Mouse (Mus musculus) liver, embryonic 11.5 days (tissue): Measurements from ENCODE around the gene Mki67. TPM values are rescaled to one million over a fixed set of nuclear protein-coding genes. Genes with fewer than 3 reads are reported as not detected.

ENCODE experiments used
- ATAC-seq: fragments of 200-750 bp; cut with Nextera tagmentation; replicated peaks from 2 replicates; pipeline ENCODE4 v1.8.0; 2017; ENCODE audit warnings: moderate number of reproducible peaks, mild to moderate bottlenecking, moderate TSS enrichment, moderate library complexity; ENCODE audit not compliant: low FRiP score
- DNase-seq: peaks from one replicate; pipeline ENCODE4 v3.0.0-alpha.2; 2017; ENCODE audit warnings: low spot score
- H3K27ac ChIP-seq: fragments of 300-500 bp; sonication (generic); 2 replicates; pipeline ENCODE4 v1.5.1; 2014; ENCODE audit warnings: mild to moderate bottlenecking, low read depth, low read length, control low read depth
- H3K27me3 ChIP-seq: fragments of 300-500 bp; sonication (generic); replicated peaks from 2 replicates; pipeline ENCODE4 v1.6.1; 2014; ENCODE audit warnings: low read length, mixed read lengths; ENCODE audit not compliant: control insufficient read depth, insufficient read depth
- H3K36me3 ChIP-seq: fragments of 300-500 bp; sonication (generic); 2 replicates; pipeline ENCODE4 v1.6.1; 2014; ENCODE audit warnings: mild to moderate bottlenecking, low read length, moderate library complexity, mixed read lengths; ENCODE audit not compliant: control insufficient read depth, insufficient read depth
- H3K4me1 ChIP-seq: fragments of 300-500 bp; sonication (generic); replicated peaks from 2 replicates; pipeline ENCODE4 v1.6.1; 2014; ENCODE audit warnings: low read length, mixed read lengths; ENCODE audit not compliant: control insufficient read depth, insufficient read depth
- H3K4me2 ChIP-seq: fragments of 300-500 bp; sonication (generic); 2 replicates; pipeline ENCODE4 v1.6.1; 2014; ENCODE audit warnings: mild to moderate bottlenecking, control low read depth, moderate library complexity
- H3K4me3 ChIP-seq: fragments of 300-500 bp; sonication (generic); 2 replicates; pipeline ENCODE4 v1.5.1; 2014; ENCODE audit warnings: low read depth, low read length, control low read depth
- H3K9ac ChIP-seq: fragments of 300-500 bp; sonication (generic); 2 replicates; pipeline ENCODE4 v1.6.1; 2014; ENCODE audit warnings: low read depth, low read length, control low read depth
- H3K9me3 ChIP-seq: fragments of 300-500 bp; sonication (generic); 2 replicates; pipeline ENCODE4 v1.6.1; 2016; ENCODE audit warnings: low read length, inconsistent platforms, mixed read lengths; ENCODE audit not compliant: control insufficient read depth
- WGBS: fragments of 180-500 bp; shearing (Covaris S2); extraction: QIAGEN DNeasy Blood & Tissue Kit; methylation state at CpG from one replicate; pipeline ENCODE4 v1.1.7; 2014; 5-methylcytosine and 5-hydroxymethylcytosine counted together
- polyA plus RNA-seq: library from polyadenylated mRNA; unstranded; fragments of >200 nt; fragmentation: Nextera tagmentation; extraction: Ambion mirVana; gene quantifications from 2 replicates; pipeline ENCODE4 v1.2.1, GENCODE M21; 2014

Gene Mki67
- polyA plus RNA-seq, 1 experiment from 2014 or later = 79.3 TPM

DNA sequence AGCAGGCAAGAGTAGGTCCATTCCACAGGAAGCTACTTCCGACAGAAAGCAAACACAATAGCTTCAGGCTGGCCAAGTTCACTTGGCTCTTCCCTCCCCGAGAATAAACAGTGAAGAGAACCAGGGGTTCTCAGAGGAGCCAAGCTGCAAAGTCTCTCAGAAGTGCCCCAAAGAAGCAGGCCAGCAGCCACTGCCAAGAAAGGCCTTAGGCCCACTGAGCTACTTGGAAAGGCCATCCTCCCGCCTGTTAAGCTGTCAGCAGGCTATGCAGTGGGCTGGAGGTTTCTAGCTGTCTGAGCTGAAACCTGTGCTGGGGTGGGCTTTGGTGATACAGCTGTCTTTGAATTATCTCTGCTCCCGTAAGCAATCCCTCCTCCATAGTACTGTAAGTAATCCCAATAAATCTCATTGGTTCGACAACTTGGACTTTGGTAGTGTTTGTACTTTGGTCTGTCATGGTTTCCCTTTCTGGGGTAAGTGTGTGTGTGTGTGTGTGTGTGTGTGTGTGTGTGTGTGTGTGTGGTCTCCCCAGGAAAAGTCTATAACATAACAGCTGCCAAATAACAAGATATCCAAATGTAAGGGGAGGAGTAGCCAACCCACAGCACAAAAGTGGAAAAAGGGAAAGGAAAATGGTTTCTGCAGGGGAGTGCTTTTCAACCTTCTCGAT lies 7.6 kb upstream of the Mki67 start:
- H3K9ac ChIP-seq = peak overlapping the region; percentile 23; the same call in 1 of the 2 replicates
- H3K4me1 ChIP-seq = peaks cover 14% of the 10 kb centered on the region
- DNase-seq = no peak
- ATAC-seq = no peak
- H3K27ac ChIP-seq = no peak overlapping the region
- H3K27me3 ChIP-seq = no peaks in the 10 kb centered on the region; the same call in 1 of the 2 replicates
- H3K4me3 ChIP-seq = no peak overlapping the region
- no peaks in the 10 kb centered on the region for H3K36me3 ChIP-seq
- H3K9me3 ChIP-seq = no peaks in the 10 kb centered on the region
- WGBS = 70% methylated on average over 6 of the region's 6 CpGs
- peak overlapping the region; percentile 3; the same call in 1 of the 2 replicates for H3K4me2 ChIP-seq

- ATAC-seq = peak; percentile 46
- peak overlapping the region; percentile 54 for H3K4me2 ChIP-seq
- H3K27ac ChIP-seq = peak overlapping the region; percentile 98
- WGBS = 61% methylated on average over 6 of the region's 6 CpGs
- H3K36me3 ChIP-seq = no peaks in the 10 kb centered on the region
- no peak for DNase-seq
- no peaks in the 10 kb centered on the region for H3K9me3 ChIP-seq
- H3K27me3 ChIP-seq = no peaks in the 10 kb centered on the region; the same call in 1 of the 2 replicates
- peak overlapping the region; percentile 59 for H3K9ac ChIP-seq
- peak overlapping the region; percentile 22 for H3K4me3 ChIP-seq
- H3K4me1 ChIP-seq = peaks cover 14% of the 10 kb centered on the region
Observed at GRCm38 (mm10) chr7:135722011-135722838, 6.1 kb upstream of the Mki67 start.

GRCm38 (mm10) chr7:135721436-135721992 lies 5.4 kb upstream of the Mki67 start:
- Histone ChIP-seq H3K4me1 (peaks cover 18% of the 10 kb centered on the region), H3K9ac (peak overlapping the region; percentile 69), H3K27ac (peak overlapping the region; percentile 98), H3K9me3 (no peaks in the 10 kb centered on the region), H3K4me2 (peak overlapping the region; percentile 54), H3K4me3 (peak overlapping the region; percentile 22), H3K27me3 (no peaks in the 10 kb centered on the region; the same call in 1 of the 2 replicates), H3K36me3 (no peaks in the 10 kb centered on the region)
- ATAC-seq = peak; percentile 96
- peak; percentile 69 for DNase-seq
- WGBS = 24% methylated on average over 7 of the region's 7 CpGs

DNA sequence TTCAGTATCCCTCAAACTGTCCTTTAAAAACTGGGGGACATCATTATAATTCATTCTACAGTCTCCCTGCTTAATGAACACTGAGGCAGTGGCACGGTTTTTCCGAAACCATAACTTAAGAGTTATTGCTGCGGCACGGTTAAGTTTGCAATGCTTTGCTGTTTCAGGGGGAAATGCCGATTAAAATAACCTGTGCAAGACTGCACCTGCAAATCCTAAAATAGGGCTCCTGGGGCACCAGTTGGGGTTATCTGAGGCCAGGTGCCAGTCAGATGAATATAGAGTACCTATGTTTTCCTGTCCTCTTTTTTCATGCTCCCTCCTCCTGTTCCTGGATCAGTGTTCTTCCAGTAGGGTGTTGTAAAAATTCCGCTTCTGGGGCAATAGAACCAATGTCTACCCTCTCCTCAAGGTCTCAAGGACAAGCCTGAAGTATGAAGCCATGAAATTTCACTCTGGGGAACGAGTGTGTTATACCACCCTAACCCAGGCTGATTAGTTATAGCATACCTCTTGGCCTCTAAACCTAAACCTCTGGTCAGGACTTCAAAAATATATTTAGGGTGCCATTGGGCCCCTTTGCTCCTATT lies 902 bp upstream of the Mki67 start:
- DNase-seq (no peak), ATAC-seq (no peak)
- peak overlapping the region; percentile 59 for H3K9ac ChIP-seq
- no peaks in the 10 kb centered on the region for H3K27me3 ChIP-seq
- 67% methylated on average over 7 of the region's 7 CpGs for WGBS
- peak overlapping the region; percentile 98 for H3K4me3 ChIP-seq
- peaks cover 8% of the 10 kb centered on the region; the same call in 1 of the 2 replicates for H3K36me3 ChIP-seq
- no peaks in the 10 kb centered on the region for H3K9me3 ChIP-seq
- peak overlapping the region; percentile 59 for H3K27ac ChIP-seq
- H3K4me2 ChIP-seq = peak overlapping the region; percentile 71
- H3K4me1 ChIP-seq = peaks cover 26% of the 10 kb centered on the region

GRCm38 (mm10) chr7:135716445-135716877 lies 300 bp upstream of the Mki67 start:
- Histone ChIP-seq H3K4me2 (peak overlapping the region; percentile 71), H3K27ac (peak overlapping the region; percentile 95; the same call in 1 of the 2 replicates), H3K4me3 (peak overlapping the region; percentile 98), H3K9me3 (no peaks in the 10 kb centered on the region), H3K36me3 (peaks cover 8% of the 10 kb centered on the region; the same call in 1 of the 2 replicates), H3K9ac (peak overlapping the region; percentile 99), H3K4me1 (peaks cover 21% of the 10 kb centered on the region), H3K27me3 (no peaks in the 10 kb centered on the region)
- DNase-seq (peak; percentile 95), ATAC-seq (peak; percentile 97)
- WGBS = 2% methylated on average over 25 of the region's 28 CpGs

DNA sequence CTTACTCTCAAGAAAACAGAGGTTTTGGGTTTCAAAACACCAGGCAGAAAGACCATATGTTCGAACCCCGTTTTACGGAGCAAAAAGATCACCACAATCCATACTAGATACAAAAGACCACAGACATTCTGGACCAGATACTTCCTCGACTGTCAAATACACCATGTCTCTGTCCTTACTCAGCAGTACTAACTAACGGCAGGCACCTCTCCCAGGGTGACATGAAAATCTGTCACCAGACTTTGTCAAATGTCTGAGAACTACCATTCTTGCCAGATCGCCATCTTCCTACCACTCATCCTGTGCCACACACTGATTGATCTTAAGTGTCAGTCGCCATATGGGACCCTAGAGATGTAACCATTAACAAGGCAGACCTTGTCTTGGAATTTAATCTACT lies 995 bp downstream of the Mki67 start:
- no peaks in the 10 kb centered on the region for H3K9me3 ChIP-seq
- H3K27me3 ChIP-seq = no peaks in the 10 kb centered on the region
- H3K4me2 ChIP-seq = peak overlapping the region; percentile 89
- H3K4me1 ChIP-seq = peaks cover 21% of the 10 kb centered on the region
- ATAC-seq (no peak), DNase-seq (no peak)
- H3K36me3 ChIP-seq = peaks cover 13% of the 10 kb centered on the region
- peak overlapping the region; percentile 95 for H3K27ac ChIP-seq
- H3K9ac ChIP-seq = peak overlapping the region; percentile 99
- peak overlapping the region; percentile 98 for H3K4me3 ChIP-seq
- WGBS = 3% methylated on average over 7 of the region's 7 CpGs

GRCm38 (mm10) chr7:135713326-135713725 lies 2.8 kb downstream of the Mki67 start:
- no peak for ATAC-seq
- peak overlapping the region; percentile 55 for H3K9ac ChIP-seq
- peaks cover 29% of the 10 kb centered on the region for H3K36me3 ChIP-seq

DNA sequence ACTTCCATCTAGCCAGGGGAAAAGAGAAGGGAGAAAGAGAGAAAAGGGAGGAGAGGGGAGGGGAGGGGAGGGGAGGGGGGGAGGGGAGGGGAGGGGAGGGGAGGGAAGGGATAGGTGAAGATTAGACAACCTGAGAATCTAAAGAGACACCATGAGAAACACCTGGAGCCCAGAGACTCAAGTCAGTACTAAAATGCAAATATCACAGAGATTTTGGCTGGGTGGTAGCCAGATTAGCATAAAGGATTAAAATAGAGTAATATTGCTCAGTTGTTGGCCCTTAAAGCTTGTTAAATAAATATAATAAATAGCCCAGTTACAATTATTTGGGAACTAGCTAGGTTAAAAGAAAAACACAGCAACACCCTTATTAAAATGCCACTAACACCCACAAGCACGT lies 3.6 kb downstream of the Mki67 start:
- Histone ChIP-seq H3K4me3 (peak overlapping the region; percentile 98), H3K27ac (peak overlapping the region; percentile 19; the same call in 1 of the 2 replicates), H3K36me3 (peaks cover 36% of the 10 kb centered on the region), H3K9me3 (no peaks in the 10 kb centered on the region), H3K9ac (no peak overlapping the region; the same call in 1 of the 2 replicates), H3K4me1 (peaks cover 21% of the 10 kb centered on the region), H3K4me2 (peak overlapping the region; percentile 89), H3K27me3 (no peaks in the 10 kb centered on the region)
- 85% methylated on average over 1 of the region's 1 CpGs for WGBS
- ATAC-seq (no peak), DNase-seq (no peak)

More at GRCm38 (mm10) chr7:135713326-135713725, 2.8 kb downstream of the Mki67 start:
- 0 out of 2 replicates have a peak overlapping the region, but pooled peaks have one; percentile 19 for H3K27ac ChIP-seq
- no peak for DNase-seq
- peak overlapping the region; percentile 89 for H3K4me2 ChIP-seq
- no peaks in the 10 kb centered on the region for H3K27me3 ChIP-seq
- H3K9me3 ChIP-seq = no peaks in the 10 kb centered on the region
- H3K4me3 ChIP-seq = peak overlapping the region; percentile 98
- H3K4me1 ChIP-seq = peaks cover 21% of the 10 kb centered on the region
- WGBS = 69% methylated on average over 8 of the region's 8 CpGs
